In genomic region chrX:74270902-74271551, GRCm38 (mm10) we compare ENCODE assay signal across 9 mouse cellular contexts. TPM values are rescaled to one million over a fixed set of nuclear protein-coding genes. Genes with fewer than 3 reads are reported as not detected.
DNase-seq lines count a peak whose midpoint lies in the region; ATAC-seq and TF ChIP-seq lines count a peak whose summit lies in the region.
"Had no signal": no experiment of that assay in that cellular context is flagged by ENCODE, and none has a peak within 500 bp of the region (broad histone marks: within the 10 kb centered on the region; RNA-seq: fewer than 3 reads in every experiment).

No protein-coding gene starts in this region.

- H3K9me3 ChIP-seq in ES-E14 (ENCODE audit: control insufficient read depth, insufficient read depth, low read depth, low read length), result no peaks in the 10 kb centered on the region
- H3K9me3 ChIP-seq in embryonic facial prominence, embryonic 14.5 days (ENCODE audit: control insufficient read depth, low read length), result no peaks in the 10 kb centered on the region
- H3K9me3 ChIP-seq in limb, embryonic 13.5 days, result no peaks in the 10 kb centered on the region
- no peaks in the 10 kb centered on the region for H3K9me3 ChIP-seq in midbrain, embryonic 14.5 days (ENCODE audit: control insufficient read depth, low read length)

- in situ Hi-C loops in ES-E14 (cut with MboI; ENCODE audit: low sequenced_read_pairs in 2 of 2, unreplicated experiment in 2 of 2), result no loop called here

- no peak for ATAC-seq in embryonic facial prominence, embryonic 14.5 days (ENCODE audit: low read depth)
- peak; percentile 1; the same call in 1 of the 2 replicates for ATAC-seq in limb, embryonic 13.5 days (ENCODE audit: low FRiP score, low read depth)
- peak; percentile 6; the same call in 1 of the 2 replicates for ATAC-seq in midbrain, embryonic 14.5 days (ENCODE audit: low FRiP score, low TSS enrichment)

- H3K27me3 ChIP-seq in embryonic facial prominence, embryonic 14.5 days (replicated peaks; ENCODE audit: control insufficient read depth, insufficient read depth, low read length), result no peaks in the 10 kb centered on the region
- no peaks in the 10 kb centered on the region for H3K27me3 ChIP-seq in limb, embryonic 13.5 days
- no peaks in the 10 kb centered on the region for H3K27me3 ChIP-seq in midbrain, embryonic 14.5 days (ENCODE audit: control insufficient read depth, insufficient read depth, low read length)
- H3K27me3 ChIP-seq: Patski had no signal

- peaks cover 0 to 2% of the 10 kb centered on the region in 2 experiments; a peak in 1 of 4 replicates for H3K4me1 ChIP-seq in ES-E14 (ENCODE audit: control insufficient read depth in 2 of 2, insufficient read depth in 2 of 2, low read length in 2 of 2, poor library complexity in 1 of 2)
- no peaks in the 10 kb centered on the region for H3K4me1 ChIP-seq in embryonic facial prominence, embryonic 14.5 days (ENCODE audit: control insufficient read depth, insufficient read depth, low read length)
- no peaks in the 10 kb centered on the region for H3K4me1 ChIP-seq in limb, embryonic 13.5 days
- 0 out of 2 replicates have a peak, but pooled peaks cover 2% of the 10 kb centered on the region for H3K4me1 ChIP-seq in midbrain, embryonic 14.5 days (ENCODE audit: control insufficient read depth, insufficient read depth, low read length)

- DNase-seq in cerebellum, adult 11-12 months, result peak; percentile 39
- DNase-seq in cerebellum, adult 8-10 months, result no peak
- DNase-seq in ES-E14 (ENCODE audit: low read depth, low spot score), result no peak
- DNase-seq in embryonic facial prominence, embryonic 14.5 days (ENCODE audit: low spot score), result peak; percentile 21
- DNase-seq in heart, postnatal 4 days, result peak; percentile 46
- peak; percentile 45 for DNase-seq in midbrain, embryonic 14.5 days
- DNase-seq in thymus, postnatal 4 days, result peak; percentile 26

- H3K9ac ChIP-seq in ES-E14 (ENCODE audit: insufficient read depth, low read depth, low read length, poor library complexity, severe bottlenecking), result peak overlapping the region; percentile 98
- H3K9ac ChIP-seq in embryonic facial prominence, embryonic 14.5 days (ENCODE audit: low read depth, low read length), result peak overlapping the region; percentile 87
- peak overlapping the region; percentile 83 for H3K9ac ChIP-seq in limb, embryonic 13.5 days
- H3K9ac ChIP-seq in midbrain, embryonic 14.5 days (replicated peaks; ENCODE audit: low read length), result peak overlapping the region; percentile 63

- WGBS in embryonic facial prominence, embryonic 14.5 days, result 18% methylated on average over 27 of the region's 27 CpGs
- WGBS in limb, embryonic 13.5 days, result 16% methylated on average over 27 of the region's 27 CpGs
- 22% methylated on average over 27 of the region's 27 CpGs for WGBS in midbrain, embryonic 14.5 days

- peak overlapping the region; percentile 93 for H3K27ac ChIP-seq in ES-E14 (ENCODE audit: insufficient read depth, low read depth, low read length, poor library complexity, severe bottlenecking)
- H3K27ac ChIP-seq in embryonic facial prominence, embryonic 14.5 days (replicated peaks; ENCODE audit: low read depth, low read length), result peak overlapping the region; percentile 83
- H3K27ac ChIP-seq in limb, embryonic 13.5 days, result peak overlapping the region; percentile 74
- H3K27ac ChIP-seq in midbrain, embryonic 14.5 days (replicated peaks; ENCODE audit: low read depth, low read length), result peak overlapping the region; percentile 41; the same call in 1 of the 2 replicates

- H3K36me3 ChIP-seq in ES-E14 (ENCODE audit: control insufficient read depth, insufficient read depth, low read length, poor library complexity, severe bottlenecking), result peaks cover 18% of the 10 kb centered on the region
- H3K36me3 ChIP-seq in embryonic facial prominence, embryonic 14.5 days (ENCODE audit: control insufficient read depth, insufficient read depth, low read length), result peaks cover 13% of the 10 kb centered on the region; the same call in 1 of the 2 replicates
- H3K36me3 ChIP-seq in limb, embryonic 13.5 days, result peaks cover 8% of the 10 kb centered on the region; the same call in 1 of the 2 replicates
- peaks cover 12% of the 10 kb centered on the region; the same call in 1 of the 2 replicates for H3K36me3 ChIP-seq in midbrain, embryonic 14.5 days (ENCODE audit: control insufficient read depth, insufficient read depth, low read length)

- H3K4me3 ChIP-seq in ES-E14 (ENCODE audit: insufficient read depth in 1 of 2, low read depth in 1 of 2, low read length in 2 of 2, poor library complexity in 1 of 2, severe bottlenecking in 1 of 2), result peak overlapping the region; percentile 86 to 95
- H3K4me3 ChIP-seq in embryonic facial prominence, embryonic 14.5 days (ENCODE audit: low read depth, low read length), result peak overlapping the region; percentile 60
- peak overlapping the region; percentile 60 for H3K4me3 ChIP-seq in limb, embryonic 13.5 days
- peak overlapping the region; percentile 52 for H3K4me3 ChIP-seq in midbrain, embryonic 14.5 days (replicated peaks; ENCODE audit: low read depth, low read length)

- peak overlapping the region; percentile 60 for H3K4me2 ChIP-seq in embryonic facial prominence, embryonic 14.5 days (ENCODE audit: low read depth, low read length)
- peak overlapping the region; percentile 64 for H3K4me2 ChIP-seq in limb, embryonic 13.5 days (replicated peaks)
- H3K4me2 ChIP-seq in midbrain, embryonic 14.5 days (ENCODE audit: low read length), result peak overlapping the region; percentile 61

TF ChIP-seq in ES-E14, 5 proteins besides CTCF, POLR2A, EP300 and RAD21:
- no peak for TF ChIP-seq ZC3H11A (IDR thresholded peaks at IDR 0.05; ENCODE audit: borderline replicate concordance, low read depth, low read length)
- TF ChIP-seq CHD2 (IDR thresholded peaks at IDR 0.05; ENCODE audit: low read depth, low read length), result no peak
- no peak for TF ChIP-seq ZNF384 (IDR thresholded peaks at IDR 0.05; ENCODE audit: low read depth, low read length)
- TF ChIP-seq MAFK (IDR thresholded peaks at IDR 0.05; ENCODE audit: insufficient read depth, low read depth, low read length), result no peak
- no peak for TF ChIP-seq HCFC1 (IDR thresholded peaks at IDR 0.05; ENCODE audit: borderline replicate concordance, insufficient read depth, low read length)

RNA-seq across cellular contexts. Expression of gene Rpl10, which starts 0.4 kb away (rescaled TPM):
- total RNA-seq in ES-E14 (2012; rRNA removed), result 2,135 and 2,379 TPM in 2 replicates
- polyA plus RNA-seq in embryonic facial prominence, embryonic 14.5 days (2014; fragmentation: Nextera tagmentation; extraction: Ambion mirVana), result 898 and 935 TPM in 2 replicates
- total RNA-seq in heart, postnatal 4 days (2021), result 100 to 1,000 TPM; 297 to 347 TPM
- polyA plus RNA-seq in limb, embryonic 13.5 days (2015; fragmentation: Nextera tagmentation; extraction: Ambion mirVana), result 828 and 885 TPM in 2 replicates
- 527 and 538 TPM in 2 replicates for polyA plus RNA-seq in midbrain, embryonic 14.5 days (2014; fragmentation: Nextera tagmentation; extraction: Ambion mirVana)

RNA-seq across cellular contexts. Expression of gene Taz, which starts 10.7 kb away (rescaled TPM):
- 32.8 and 49.3 TPM in 2 replicates for total RNA-seq in ES-E14 (2012; rRNA removed)
- polyA plus RNA-seq in embryonic facial prominence, embryonic 14.5 days (2014; fragmentation: Nextera tagmentation; extraction: Ambion mirVana), result 61.5 and 63.1 TPM in 2 replicates
- total RNA-seq in heart, postnatal 4 days (2021), result 10 to 100 TPM; 39.3 to 46.4 TPM
- polyA plus RNA-seq in limb, embryonic 13.5 days (2015; fragmentation: Nextera tagmentation; extraction: Ambion mirVana), result 91.0 and 92.2 TPM in 2 replicates
- 64.9 and 76.8 TPM in 2 replicates for polyA plus RNA-seq in midbrain, embryonic 14.5 days (2014; fragmentation: Nextera tagmentation; extraction: Ambion mirVana)

RNA-seq across cellular contexts. Expression of gene Dnase1l1, which starts 11.1 kb away (rescaled TPM):
- total RNA-seq in ES-E14 (2012; rRNA removed), result 3.9 and 5.3 TPM in 2 replicates
- polyA plus RNA-seq in embryonic facial prominence, embryonic 14.5 days (2014; fragmentation: Nextera tagmentation; extraction: Ambion mirVana), result 16.5 and 19.3 TPM in 2 replicates
- 10 to 100 TPM; 11.7 to 12.5 TPM for total RNA-seq in heart, postnatal 4 days (2021)
- 11.7 and 12.0 TPM in 2 replicates for polyA plus RNA-seq in limb, embryonic 13.5 days (2015; fragmentation: Nextera tagmentation; extraction: Ambion mirVana)
- polyA plus RNA-seq in midbrain, embryonic 14.5 days (2014; fragmentation: Nextera tagmentation; extraction: Ambion mirVana), result 1.8 and 3.8 TPM in 2 replicates

RNA-seq across cellular contexts. Expression of gene Emd, which starts 16.5 kb away (rescaled TPM):
- 44.3 and 59.0 TPM in 2 replicates for total RNA-seq in ES-E14 (2012; rRNA removed)
- polyA plus RNA-seq in embryonic facial prominence, embryonic 14.5 days (2014; fragmentation: Nextera tagmentation; extraction: Ambion mirVana), result 26.1 and 26.9 TPM in 2 replicates
- total RNA-seq in heart, postnatal 4 days (2021), result 10 to 100 TPM; 57.6 to 61.6 TPM
- 26.7 and 27.8 TPM in 2 replicates for polyA plus RNA-seq in limb, embryonic 13.5 days (2015; fragmentation: Nextera tagmentation; extraction: Ambion mirVana)
- polyA plus RNA-seq in midbrain, embryonic 14.5 days (2014; fragmentation: Nextera tagmentation; extraction: Ambion mirVana), result 19.5 and 49.3 TPM in 2 replicates

RNA-seq across cellular contexts. Expression of gene Flna, which starts 21.4 kb away (rescaled TPM):
- 687 and 844 TPM in 2 replicates for total RNA-seq in ES-E14 (2012; rRNA removed)
- 284 and 324 TPM in 2 replicates for polyA plus RNA-seq in embryonic facial prominence, embryonic 14.5 days (2014; fragmentation: Nextera tagmentation; extraction: Ambion mirVana)
- 100 to 1,000 TPM; 375 to 378 TPM for total RNA-seq in heart, postnatal 4 days (2021)
- polyA plus RNA-seq in limb, embryonic 13.5 days (2015; fragmentation: Nextera tagmentation; extraction: Ambion mirVana), result 275 and 314 TPM in 2 replicates
- polyA plus RNA-seq in midbrain, embryonic 14.5 days (2014; fragmentation: Nextera tagmentation; extraction: Ambion mirVana), result 72.5 and 102 TPM in 2 replicates

Comparison
In these comparisons a context has a peak if more than half of its experiments do, and no peak if none do; other contexts are left out.
1. DNase-seq: peak in cerebellum, adult 11-12 months (single experiment), embryonic facial prominence, embryonic 14.5 days (single experiment), heart, postnatal 4 days (single experiment), midbrain, embryonic 14.5 days (single experiment) and thymus, postnatal 4 days (single experiment); none in cerebellum, adult 8-10 months (single experiment) and ES-E14 (single experiment).
2. H3K27ac ChIP-seq: peak in every context shown above with its lines; median percentile 93 in ES-E14; 83 in embryonic facial prominence, embryonic 14.5 days; 74 in limb, embryonic 13.5 days; 41 in midbrain, embryonic 14.5 days.
3. Peak in every context shown above with its lines, with median percentiles within 50 percentile points of each other: H3K4me3 ChIP-seq, H3K9ac ChIP-seq and H3K4me2 ChIP-seq.